In the genomic region with DNA sequence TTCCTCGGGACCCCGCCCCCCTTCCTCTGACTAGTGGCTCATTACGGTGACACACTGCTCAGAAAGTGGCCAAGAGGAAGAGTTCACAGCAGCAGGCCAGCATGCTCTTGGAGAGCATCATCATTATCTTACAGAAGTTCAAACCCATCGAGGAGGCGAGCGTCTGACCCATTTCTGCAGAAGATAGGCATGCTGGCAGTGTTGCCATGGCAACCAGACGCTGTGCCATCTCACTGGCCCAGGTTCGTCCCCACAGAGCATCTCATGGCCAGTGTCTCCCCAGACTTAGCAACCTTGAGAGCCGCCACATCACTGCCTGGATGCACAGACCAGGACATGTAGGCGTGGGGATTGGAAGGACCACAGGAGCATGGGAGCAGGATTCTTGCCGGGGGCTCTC, we compare ENCODE assay signal across 30 mouse cellular contexts. TPM values are rescaled to one million over a fixed set of nuclear protein-coding genes. Genes with fewer than 3 reads are reported as not detected.
DNase-seq lines count a peak whose midpoint lies in the region; ATAC-seq and TF ChIP-seq lines count a peak whose summit lies in the region.
"Had no signal": no experiment of that assay in that cellular context is flagged by ENCODE, and none has a peak within 500 bp of the region (broad histone marks: within the 10 kb centered on the region; RNA-seq: fewer than 3 reads in every experiment).

No protein-coding gene starts in this region.

- no peak overlapping the region for H3K9ac ChIP-seq in midbrain, embryonic 11.5 days (ENCODE audit: low read length)
- H3K9ac ChIP-seq in hindbrain, embryonic 13.5 days, result no peak overlapping the region
- H3K9ac ChIP-seq: hindbrain, embryonic 14.5 days; limb, embryonic 15.5 days; liver, embryonic 13.5 days had no signal

- no peaks in the 10 kb centered on the region for H3K4me1 ChIP-seq in midbrain, embryonic 11.5 days (ENCODE audit: control insufficient read depth, insufficient read depth, low read length)
- peaks cover 26% of the 10 kb centered on the region for H3K4me1 ChIP-seq in midbrain, embryonic 10.5 days
- H3K4me1 ChIP-seq in hindbrain, embryonic 13.5 days (replicated peaks), result peaks cover 18% of the 10 kb centered on the region
- H3K4me1 ChIP-seq: liver, embryonic 13.5 days had no signal

- no peaks in the 10 kb centered on the region for H3K36me3 ChIP-seq in midbrain, embryonic 11.5 days (ENCODE audit: control insufficient read depth, insufficient read depth, low read length)
- H3K36me3 ChIP-seq in midbrain, embryonic 10.5 days, result no peaks in the 10 kb centered on the region
- no peaks in the 10 kb centered on the region for H3K36me3 ChIP-seq in hindbrain, embryonic 13.5 days
- H3K36me3 ChIP-seq: limb, embryonic 10.5 days; limb, embryonic 15.5 days; liver, embryonic 13.5 days had no signal

- TF ChIP-seq POLR2A in brain, embryonic 14.5 days (IDR thresholded peaks at IDR 0.05; ENCODE audit: borderline replicate concordance, extremely low read depth, insufficient read depth, insufficient read length, poor library complexity, severe bottlenecking), result no peak

- H3K4me3 ChIP-seq in midbrain, embryonic 11.5 days (ENCODE audit: low read depth, low read length), result no peak overlapping the region
- no peak overlapping the region for H3K4me3 ChIP-seq in midbrain, embryonic 10.5 days
- H3K4me3 ChIP-seq in hindbrain, embryonic 13.5 days, result no peak overlapping the region
- H3K4me3 ChIP-seq: erythroblast, embryonic 14.5 days; limb, embryonic 10.5 days; limb, embryonic 15.5 days; liver, embryonic 13.5 days; megakaryocyte, embryonic 14.5 days had no signal

- H3K9me3 ChIP-seq in midbrain, embryonic 11.5 days (ENCODE audit: control insufficient read depth, low read length), result no peaks in the 10 kb centered on the region
- no peaks in the 10 kb centered on the region for H3K9me3 ChIP-seq in midbrain, embryonic 10.5 days (replicated peaks)
- H3K9me3 ChIP-seq in hindbrain, embryonic 13.5 days, result no peaks in the 10 kb centered on the region
- H3K9me3 ChIP-seq: limb, embryonic 10.5 days; limb, embryonic 15.5 days; liver, embryonic 13.5 days; megakaryocyte, embryonic 14.5 days had no signal

- DNase-seq in adrenal gland, adult 2 months, result peak; percentile 10
- DNase-seq in adrenal gland, postnatal 4 days (ENCODE audit: low spot score in 2 of 2), result no peak
- DNase-seq in cerebellum, postnatal 36 days, result peak; percentile 35 to 51
- DNase-seq in cerebellum, adult 9-11 months, result no peak
- peak; percentile 53 for DNase-seq in midbrain, embryonic 11.5 days (ENCODE audit: low spot score, missing footprints)
- DNase-seq in midbrain, embryonic 10.5 days (ENCODE audit: low spot score), result no peak
- peak; percentile 49 for DNase-seq in brain, embryonic 14.5 days (ENCODE audit: low read depth)
- DNase-seq: adrenal gland, postnatal 25 days; cerebellum, adult 11 months; gastrocnemius, postnatal 25 days; heart, adult 11 months; heart, postnatal 4 days; kidney, adult 2 months; kidney, postnatal 4 days; liver, embryonic 13.5 days; lung, adult 18-20 months; lung, postnatal 4 days; right cerebral cortex, postnatal 4 days; thymus, adult 18-20 months; thymus, postnatal 25 days had no signal

- H3K27ac ChIP-seq in midbrain, embryonic 11.5 days (ENCODE audit: low read depth, low read length), result no peak overlapping the region
- H3K27ac ChIP-seq in midbrain, embryonic 10.5 days (replicated peaks), result no peak overlapping the region
- no peak overlapping the region for H3K27ac ChIP-seq in hindbrain, embryonic 13.5 days
- H3K27ac ChIP-seq: hindbrain, embryonic 14.5 days; kidney, postnatal 0 days; limb, embryonic 10.5 days; limb, embryonic 15.5 days; liver, embryonic 13.5 days; stomach, postnatal 0 days had no signal

- TF ChIP-seq CTCF in brain, embryonic 14.5 days (IDR thresholded peaks at IDR 0.05; ENCODE audit: borderline replicate concordance, extremely low read depth, insufficient read depth, insufficient read length), result no peak

- H3K27me3 ChIP-seq in midbrain, embryonic 11.5 days (ENCODE audit: control insufficient read depth, insufficient read depth, low read length), result no peaks in the 10 kb centered on the region
- H3K27me3 ChIP-seq in midbrain, embryonic 10.5 days (ENCODE audit: low read depth, poor library complexity, severe bottlenecking), result no peaks in the 10 kb centered on the region
- H3K27me3 ChIP-seq in hindbrain, embryonic 13.5 days, result 0 out of 2 replicates have a peak, but pooled peaks cover 11% of the 10 kb centered on the region
- H3K27me3 ChIP-seq: limb, embryonic 15.5 days; liver, embryonic 13.5 days had no signal

- no peak for ATAC-seq in midbrain, embryonic 11.5 days (ENCODE audit: low FRiP score)
- ATAC-seq in hindbrain, embryonic 13.5 days (ENCODE audit: low FRiP score), result no peak
- ATAC-seq: lung, postnatal 0 days had no signal

- H3K4me2 ChIP-seq in midbrain, embryonic 11.5 days, result no peak overlapping the region
- no peak overlapping the region for H3K4me2 ChIP-seq in hindbrain, embryonic 13.5 days
- H3K4me2 ChIP-seq: heart, embryonic 11.5 days; hindbrain, embryonic 14.5 days; limb, embryonic 15.5 days; liver, embryonic 13.5 days had no signal

- WGBS in midbrain, embryonic 11.5 days, result 79% methylated on average over 11 of the region's 11 CpGs
- 82% methylated on average over 11 of the region's 11 CpGs for WGBS in midbrain, embryonic 10.5 days
- WGBS in hindbrain, embryonic 13.5 days, result 68% methylated on average over 11 of the region's 11 CpGs

RNA-seq across cellular contexts. Expression of a gene that starts 54.3 kb away (rescaled TPM):
- total RNA-seq in adrenal gland, adult 2 months (2021), result 10 to 100 TPM; 34.9 to 40.4 TPM
- polyA plus RNA-seq in adrenal gland, adult 2 months (2012; rRNA removed), result 73.8 and 87.2 TPM in 2 replicates
- total RNA-seq in adrenal gland, postnatal 4 days (2021), result 10 to 100 TPM; 39.6 to 49.0 TPM
- 60.7 and 68.6 TPM in 2 replicates for polyA plus RNA-seq in midbrain, embryonic 11.5 days (2014; fragmentation: Nextera tagmentation; extraction: Ambion mirVana)
- polyA plus RNA-seq in midbrain, embryonic 10.5 days (2016; fragmentation: Nextera tagmentation; extraction: Ambion mirVana), result 27.8 and 42.4 TPM in 2 replicates
- polyA plus RNA-seq in brain, embryonic 14.5 days (2012; rRNA removed), result 223 and 383 TPM in 2 replicates
- 267 and 274 TPM in 2 replicates for polyA plus RNA-seq in hindbrain, embryonic 13.5 days (2015; fragmentation: Nextera tagmentation; extraction: Ambion mirVana)

Comparison
In these comparisons a context has a peak if more than half of its experiments do, and no peak if none do; other contexts are left out.
1. DNase-seq: peak in adrenal gland, adult 2 months (single experiment), cerebellum, postnatal 36 days (2 of 2), midbrain, embryonic 11.5 days (single experiment) and brain, embryonic 14.5 days (single experiment); none in adrenal gland, postnatal 4 days (0 of 2), cerebellum, adult 9-11 months (single experiment) and midbrain, embryonic 10.5 days (single experiment).